Mouse (Mus musculus): ENCODE data around the gene Atp2b4.

Gene Atp2b4

GRCm38 (mm10) chr1:133797979-133798820 is 2.6 kb downstream of the Atp2b4 start:
- DNase-seq: peak; percentile 17

GRCm38 (mm10) chr1:133797327-133797978 is 3.4 kb downstream of the Atp2b4 start:
- no peak for DNase-seq

- no peak for DNase-seq
These were observed 7.2 kb downstream of the Atp2b4 start for GRCm38 (mm10) chr1:133793646-133794045.

- no peak for DNase-seq
These were observed 10.8 kb downstream of the Atp2b4 start for GRCm38 (mm10) chr1:133790011-133790410.

- no peak for DNase-seq
These were observed 12.0 kb downstream of the Atp2b4 start for GRCm38 (mm10) chr1:133788864-133789263.

GRCm38 (mm10) chr1:133787500-133788210 is 13.2 kb downstream of the Atp2b4 start:
- no peak for DNase-seq

- DNase-seq: no peak
These were observed 16.2 kb downstream of the Atp2b4 start for GRCm38 (mm10) chr1:133784621-133785020.

GRCm38 (mm10) chr1:133781531-133781930 is 19.3 kb downstream of the Atp2b4 start:
- DNase-seq: no peak

- DNase-seq: peak; percentile 31
These were observed 21.8 kb downstream of the Atp2b4 start for GRCm38 (mm10) chr1:133779043-133779442.

GRCm38 (mm10) chr1:133777651-133778231 is 23.1 kb downstream of the Atp2b4 start:
- no peak for DNase-seq

GRCm38 (mm10) chr1:133772553-133772952 is 28.3 kb downstream of the Atp2b4 start:
- DNase-seq: peak; percentile 21

- DNase-seq: no peak
These were observed 28.9 kb downstream of the Atp2b4 start for GRCm38 (mm10) chr1:133771831-133772399.

- no peak for DNase-seq
These were observed 32.8 kb downstream of the Atp2b4 start for GRCm38 (mm10) chr1:133767994-133768393.

GRCm38 (mm10) chr1:133766901-133767529 is 33.8 kb downstream of the Atp2b4 start:
- DNase-seq: no peak

GRCm38 (mm10) chr1:133765376-133765775 is 35.5 kb downstream of the Atp2b4 start:
- no peak for DNase-seq

- no peak for DNase-seq
These were observed 37.9 kb downstream of the Atp2b4 start for GRCm38 (mm10) chr1:133762946-133763422.

- no peak for DNase-seq
These were observed 39.6 kb downstream of the Atp2b4 start for GRCm38 (mm10) chr1:133761278-133761677.

- DNase-seq: no peak
These were observed 46.4 kb downstream of the Atp2b4 start for GRCm38 (mm10) chr1:133754317-133754868.

GRCm38 (mm10) chr1:133753325-133753724 is 47.5 kb downstream of the Atp2b4 start:
- DNase-seq: no peak

- DNase-seq: no peak
These were observed 49.2 kb downstream of the Atp2b4 start for GRCm38 (mm10) chr1:133751621-133752020.

- no peak for DNase-seq
These were observed 50.9 kb downstream of the Atp2b4 start for GRCm38 (mm10) chr1:133749954-133750353.

- DNase-seq: no peak
These were observed 55.8 kb downstream of the Atp2b4 start for GRCm38 (mm10) chr1:133745078-133745495.

Data from kidney, postnatal 14 days (tissue).